Mouse (Mus musculus) induced T-regulatory cell, adult 2 months (primary cell): ENCODE data around the gene Lsm3.

Source experiments
- DNase-seq: peaks from one replicate; pipeline ENCODE4 v3.0.0-alpha.2; 2012; ENCODE audit warnings: low read depth

Gene Lsm3

GRCm38 (mm10) chr6:91515545-91516449 lies at the start of gene Lsm3, which contains the start of gene Xpc:
TSS of gene Lsm3 (plus strand) at chr6:91515928.
TSS of gene Xpc (minus strand) at chr6:91515888.
- peak; percentile 99 for DNase-seq

- DNase-seq = no peak
Observed at GRCm38 (mm10) chr6:91467106-91467505, 48.6 kb upstream of the Lsm3 start.

- no peak for DNase-seq
Observed at GRCm38 (mm10) chr6:91470712-91471111, 45.0 kb upstream of the Lsm3 start.

GRCm38 (mm10) chr6:91471427-91471826 lies 44.3 kb upstream of the Lsm3 start:
- DNase-seq = peak; percentile 17

- no peak for DNase-seq
Observed at GRCm38 (mm10) chr6:91472319-91472718, 43.4 kb upstream of the Lsm3 start.

GRCm38 (mm10) chr6:91472868-91473804 lies 42.6 kb upstream of the Lsm3 start, which contains the start of the genes Chchd4 and Tmem43:
TSS of gene Chchd4 (minus strand) at chr6:91473546.
TSS of gene Tmem43 (plus strand) at chr6:91473703.
- DNase-seq = peak; percentile 100

- DNase-seq = no peak
Observed at GRCm38 (mm10) chr6:91473805-91474440, 41.8 kb upstream of the Lsm3 start.

- DNase-seq = no peak
Observed at GRCm38 (mm10) chr6:91474441-91475190, 41.1 kb upstream of the Lsm3 start.

GRCm38 (mm10) chr6:91476541-91476940 lies 39.2 kb upstream of the Lsm3 start:
- DNase-seq = no peak

- DNase-seq = no peak
Observed at GRCm38 (mm10) chr6:91483371-91483770, 32.4 kb upstream of the Lsm3 start.

GRCm38 (mm10) chr6:91486736-91487453 lies 28.8 kb upstream of the Lsm3 start:
- DNase-seq = no peak

GRCm38 (mm10) chr6:91488496-91489212 lies 27.1 kb upstream of the Lsm3 start:
- peak; percentile 62 for DNase-seq

- no peak for DNase-seq
Observed at GRCm38 (mm10) chr6:91489872-91490271, 25.9 kb upstream of the Lsm3 start.

- DNase-seq = no peak
Observed at GRCm38 (mm10) chr6:91491004-91491403, 24.7 kb upstream of the Lsm3 start.

GRCm38 (mm10) chr6:91493053-91493452 lies 22.7 kb upstream of the Lsm3 start:
- DNase-seq = no peak

- no peak for DNase-seq
Observed at GRCm38 (mm10) chr6:91494526-91494925, 21.2 kb upstream of the Lsm3 start.

- no peak for DNase-seq
Observed at GRCm38 (mm10) chr6:91503302-91503701, 12.4 kb upstream of the Lsm3 start.

- peak; percentile 60 for DNase-seq
Observed at GRCm38 (mm10) chr6:91506036-91506435, 9.7 kb upstream of the Lsm3 start.

- peak; percentile 14 for DNase-seq
Observed at GRCm38 (mm10) chr6:91508041-91508440, 7.7 kb upstream of the Lsm3 start.

GRCm38 (mm10) chr6:91509326-91509725 lies 6.4 kb upstream of the Lsm3 start:
- DNase-seq = peak; percentile 82
